Mouse (Mus musculus) ES-E14 (cell line): ENCODE measurements around the gene Nog. TPM values are rescaled to one million over a fixed set of nuclear protein-coding genes. Genes with fewer than 3 reads are reported as not detected.
A peak's percentile ranks its signal among the peaks of the same experiment; 100 is the strongest.

Experiments used
- DNase-seq: peaks from one replicate; pipeline ENCODE4 v3.0.0-alpha.2; 2013; ENCODE audit warnings: low read depth, low spot score
- H3K27ac ChIP-seq: 2 replicates; pipeline ENCODE4 v1.5.1; 2012; ENCODE audit warnings: low read depth, mild to moderate bottlenecking, low read length, moderate library complexity, mixed read lengths; ENCODE audit not compliant: poor library complexity, insufficient read depth, severe bottlenecking
- H3K36me3 ChIP-seq: 2 replicates; pipeline ENCODE4 v1.6.1; 2012; ENCODE audit warnings: mild to moderate bottlenecking, low read length, moderate library complexity, mixed read lengths; ENCODE audit not compliant: control insufficient read depth, poor library complexity, insufficient read depth, severe bottlenecking
- H3K4me1 ChIP-seq, 2 experiments: fragments of 150-350 bp in 1 of 2; sonication (generic) in 1 of 2; 2 replicates each; pipeline ENCODE4 v1.6.1; 2012; ENCODE audit warnings: low read length in 2 of 2, mild to moderate bottlenecking in 1 of 2, mixed read lengths in 1 of 2; ENCODE audit not compliant: control insufficient read depth in 2 of 2, insufficient read depth in 2 of 2, poor library complexity in 1 of 2
- H3K4me3 ChIP-seq, 2 experiments: fragments of 150-350 bp in 1 of 2; sonication (generic) in 1 of 2; 2 replicates each; pipeline ENCODE4 v1.5.1; 2012; ENCODE audit warnings: low read length in 2 of 2, low read depth in 1 of 2, mild to moderate bottlenecking in 1 of 2, mixed read lengths in 1 of 2; ENCODE audit not compliant: insufficient read depth in 1 of 2, poor library complexity in 1 of 2, severe bottlenecking in 1 of 2
- H3K9ac ChIP-seq: 2 replicates; pipeline ENCODE4 v1.6.1; 2012; ENCODE audit warnings: low read depth, mild to moderate bottlenecking, low read length, mixed read lengths; ENCODE audit not compliant: poor library complexity, insufficient read depth, severe bottlenecking
- H3K9me3 ChIP-seq: fragments of 150-350 bp; sonication (generic); 2 replicates; pipeline ENCODE4 v1.6.1; 2012; ENCODE audit warnings: low read depth, mild to moderate bottlenecking, low read length; ENCODE audit not compliant: control insufficient read depth, insufficient read depth
- CHD2 ChIP-seq: IDR thresholded peaks from 2 replicates; pipeline ENCODE4 v1.6.1; 2014; ENCODE audit warnings: mild to moderate bottlenecking, low read depth, low read length, inconsistent platforms
- HCFC1 ChIP-seq: IDR thresholded peaks from 2 replicates; pipeline ENCODE4 v1.6.1; 2012; ENCODE audit warnings: low read length, inconsistent platforms, borderline replicate concordance; ENCODE audit not compliant: insufficient read depth
- MAFK ChIP-seq: IDR thresholded peaks from 2 replicates; pipeline ENCODE4 v1.6.1; 2014; ENCODE audit warnings: mild to moderate bottlenecking, low read depth, low read length, inconsistent platforms; ENCODE audit not compliant: insufficient read depth
- ZC3H11A ChIP-seq: IDR thresholded peaks from 2 replicates; pipeline ENCODE4 v1.6.1; 2012; ENCODE audit warnings: low read depth, mild to moderate bottlenecking, inconsistent platforms, low read length, borderline replicate concordance
- ZNF384 ChIP-seq: IDR thresholded peaks from 2 replicates; pipeline ENCODE4 v1.6.1; 2012; ENCODE audit warnings: low read depth, low read length, inconsistent platforms
- in situ Hi-C, 2 experiments: fragments of 600-800 bp; cut with MboI; formaldehyde crosslinking; loops; one replicate each; pipeline ENCODE4 v1.15.1; 2025; ENCODE audit warnings: low sequenced_read_pairs in 2 of 2, inconsistent platforms in 1 of 2; ENCODE audit not compliant: unreplicated experiment in 2 of 2
- total RNA-seq: library from RNA; depleted of rRNA; stranded (reverse); fragments of 300-350 nt; gene quantifications from 2 replicates; pipeline ENCODE4 v1.2.3, GENCODE M21; 2012

The Nog gene
- total RNA-seq, 1 experiment: 3.0 TPM

DNA sequence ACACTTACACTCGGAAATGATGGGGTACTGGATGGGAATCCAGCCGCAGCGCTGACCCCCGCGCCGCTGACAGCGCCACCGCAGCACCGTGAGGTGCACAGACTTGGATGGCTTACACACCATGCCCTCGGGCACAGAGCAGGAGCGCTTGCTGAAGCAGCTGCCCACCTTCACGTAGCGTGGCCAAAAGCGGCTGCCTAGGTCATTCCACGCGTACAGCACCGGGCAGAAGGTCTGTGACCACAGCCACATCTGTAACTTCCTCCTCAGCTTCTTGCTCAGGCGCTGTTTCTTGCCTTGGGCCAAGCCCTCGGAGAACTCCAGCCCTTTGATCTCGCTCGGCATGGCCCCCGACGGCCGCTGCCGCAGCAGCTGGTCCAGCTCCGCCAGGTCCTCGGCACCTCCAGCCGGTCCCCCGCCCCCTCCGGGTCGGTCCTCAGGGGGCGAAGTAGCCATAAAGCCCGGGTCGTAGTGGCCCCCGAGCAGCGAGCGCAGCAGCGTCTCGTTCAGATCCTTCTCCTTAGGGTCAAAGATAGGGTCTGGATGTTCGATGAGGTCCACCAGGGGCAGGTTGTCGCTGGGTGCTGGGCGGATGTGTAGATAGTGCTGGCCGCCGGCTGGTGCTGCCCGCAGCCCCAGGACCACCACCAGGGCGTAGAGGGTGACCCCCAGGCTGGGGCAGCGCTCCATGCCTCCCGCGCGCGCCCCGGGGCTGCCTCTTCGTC, 639 bp downstream of the Nog start:
- in situ Hi-C loops: loop anchor here (10.0 kb wide), 2 partner anchors 137 to 207 kb away; no protein-coding TSS in a partner anchor
- H3K9ac ChIP-seq: peak overlapping the region; percentile 71
- TF ChIP-seq ZNF384: no peak
- TF ChIP-seq HCFC1: no peak
- TF ChIP-seq ZC3H11A: no peak
- TF ChIP-seq MAFK: no peak
- no peak for TF ChIP-seq CHD2
- H3K36me3 ChIP-seq: no peaks in the 10 kb centered on the region
- H3K27ac ChIP-seq: no peak overlapping the region
- DNase-seq: no peak
- H3K9me3 ChIP-seq: no peaks in the 10 kb centered on the region
- H3K4me3 ChIP-seq: peak overlapping the region; percentile 82 to 85
- H3K4me1 ChIP-seq: peaks cover 0 to 2% of the 10 kb centered on the region in 2 experiments; a peak in 1 of 4 replicates

- no peaks in the 10 kb centered on the region for H3K9me3 ChIP-seq
- in situ Hi-C loops: loop anchor here (10.0 kb wide), 2 partner anchors 135 to 205 kb away; no protein-coding TSS in a partner anchor
- no peak for TF ChIP-seq ZNF384
- no peak for TF ChIP-seq CHD2
- no peak for TF ChIP-seq HCFC1
- TF ChIP-seq ZC3H11A: no peak
- peaks cover 0 to 2% of the 10 kb centered on the region in 2 experiments; a peak in 1 of 4 replicates for H3K4me1 ChIP-seq
- no peak for DNase-seq
- H3K36me3 ChIP-seq: no peaks in the 10 kb centered on the region
- H3K9ac ChIP-seq: no peak overlapping the region
- no peak overlapping the region for H3K4me3 ChIP-seq
- H3K27ac ChIP-seq: no peak overlapping the region
Observed at GRCm38 (mm10) chr11:89299784-89300775, 2.1 kb downstream of the Nog start.

DNA sequence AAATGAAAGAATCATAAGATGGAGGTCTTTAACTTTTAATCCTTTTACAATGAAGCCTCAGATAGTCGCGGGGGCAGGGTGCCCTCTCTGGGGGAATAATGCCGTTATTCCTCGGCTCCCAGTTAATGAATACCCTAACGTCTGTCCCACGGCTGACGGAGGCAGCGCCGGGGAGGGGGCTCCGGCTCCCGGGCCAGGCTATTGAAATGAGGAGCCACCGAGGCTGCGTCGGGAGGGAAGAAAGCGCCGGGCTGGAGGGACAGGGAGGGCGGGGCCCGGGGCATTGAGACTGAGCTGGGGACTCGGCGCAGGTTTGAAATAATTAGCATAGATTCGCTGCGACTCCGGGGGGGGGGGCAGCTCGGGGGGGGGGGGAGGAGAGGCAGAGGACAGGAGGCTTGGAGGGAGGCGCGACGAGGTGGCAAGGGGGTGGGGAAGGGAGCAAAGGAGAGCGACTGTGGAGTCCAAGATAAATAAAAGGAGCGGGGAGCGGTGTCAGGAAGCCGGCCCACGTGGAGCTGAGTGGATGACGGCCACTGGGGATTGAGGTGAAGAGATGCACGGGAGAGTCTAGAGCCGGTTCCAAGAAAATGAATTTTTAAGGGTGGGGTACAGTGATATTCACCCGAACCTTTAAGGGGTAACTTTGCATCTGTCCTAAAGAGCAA, 2.9 kb downstream of the Nog start:
- H3K9ac ChIP-seq: no peak overlapping the region
- no peak overlapping the region for H3K27ac ChIP-seq
- in situ Hi-C loops: no loop called here
- peak overlapping the region; percentile 35 to 43; a peak in 3 of 4 replicates for H3K4me3 ChIP-seq
- no peak for DNase-seq
- H3K9me3 ChIP-seq: no peaks in the 10 kb centered on the region
- TF ChIP-seq MAFK: no peak
- no peak for TF ChIP-seq ZC3H11A
- no peak for TF ChIP-seq HCFC1
- TF ChIP-seq CHD2: no peak
- TF ChIP-seq ZNF384: no peak
- peaks cover 0 to 2% of the 10 kb centered on the region in 2 experiments; a peak in 1 of 4 replicates for H3K4me1 ChIP-seq
- H3K36me3 ChIP-seq: no peaks in the 10 kb centered on the region

DNA sequence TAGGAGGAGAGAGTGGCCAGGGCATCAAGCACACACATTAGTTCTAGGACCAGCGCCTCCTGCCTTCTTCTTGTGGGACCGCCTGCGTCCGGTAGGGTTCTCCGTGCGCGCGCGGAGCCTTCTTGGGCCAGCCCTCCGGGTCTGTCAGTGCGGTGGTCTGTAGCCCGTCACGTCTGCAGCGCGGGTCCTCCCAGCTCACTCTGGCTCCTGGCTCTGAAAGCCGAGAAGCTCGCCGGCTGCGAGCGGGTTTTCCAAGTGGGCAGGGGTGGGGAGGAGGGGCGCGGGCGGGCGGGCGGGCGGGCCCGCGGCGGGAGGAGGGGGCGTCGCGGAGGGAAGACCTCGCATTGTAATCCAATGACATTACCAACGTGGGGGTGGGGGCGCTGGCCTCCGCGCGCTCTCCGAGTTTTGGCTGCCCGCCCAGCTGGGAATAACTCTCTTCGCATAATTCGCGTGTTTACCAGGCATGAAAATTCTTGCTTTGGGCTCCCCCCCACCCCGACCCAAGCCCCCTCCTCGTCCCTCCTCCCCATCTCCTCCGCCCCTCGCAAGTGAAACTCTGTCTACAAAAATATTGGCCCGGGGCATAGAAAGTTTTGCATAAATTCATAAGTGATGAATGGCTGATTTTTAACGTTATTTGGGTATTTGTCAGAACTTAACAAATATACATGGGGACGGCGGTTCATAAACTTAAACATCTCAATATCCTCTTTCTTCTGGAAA, 3.7 kb downstream of the Nog start:
- DNase-seq: no peak
- Histone ChIP-seq H3K4me3 (peak overlapping the region; percentile 43 to 56), H3K36me3 (no peaks in the 10 kb centered on the region), H3K9me3 (no peaks in the 10 kb centered on the region), H3K4me1 (peaks cover 0 to 2% of the 10 kb centered on the region in 2 experiments; a peak in 1 of 4 replicates), H3K27ac (no peak overlapping the region), H3K9ac (no peak overlapping the region)
- in situ Hi-C loops: no loop called here
- TF ChIP-seq ZNF384 (no peak), CHD2 (no peak)
